Mouse (Mus musculus) CD4-positive helper T cell, adult 2 months (primary cell): Measurements from ENCODE around the gene Man2a1.

Source experiments
- DNase-seq: peaks from one replicate; pipeline ENCODE4 v3.0.0-alpha.2; 2012; ENCODE audit warnings: low read depth, missing footprints, low spot score

Man2a1 gene

DNA sequence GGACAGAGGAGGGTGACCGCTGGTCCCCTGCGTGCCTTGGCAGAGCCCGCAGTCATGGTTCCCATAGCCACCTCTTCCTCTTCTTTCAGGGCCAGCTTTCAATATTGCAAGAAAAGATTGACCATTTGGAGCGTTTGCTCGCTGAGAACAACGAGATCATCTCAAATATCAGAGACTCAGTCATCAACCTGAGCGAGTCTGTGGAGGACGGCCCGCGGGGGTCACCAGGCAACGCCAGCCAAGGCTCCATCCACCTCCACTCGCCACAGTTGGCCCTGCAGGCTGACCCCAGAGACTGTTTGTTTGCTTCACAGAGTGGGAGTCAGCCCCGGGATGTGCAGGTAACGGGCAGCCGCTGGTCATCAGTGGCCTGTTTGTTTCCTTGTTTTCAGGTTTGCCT, 23.9 kb downstream of the Man2a1 start:
- no peak for DNase-seq

DNA sequence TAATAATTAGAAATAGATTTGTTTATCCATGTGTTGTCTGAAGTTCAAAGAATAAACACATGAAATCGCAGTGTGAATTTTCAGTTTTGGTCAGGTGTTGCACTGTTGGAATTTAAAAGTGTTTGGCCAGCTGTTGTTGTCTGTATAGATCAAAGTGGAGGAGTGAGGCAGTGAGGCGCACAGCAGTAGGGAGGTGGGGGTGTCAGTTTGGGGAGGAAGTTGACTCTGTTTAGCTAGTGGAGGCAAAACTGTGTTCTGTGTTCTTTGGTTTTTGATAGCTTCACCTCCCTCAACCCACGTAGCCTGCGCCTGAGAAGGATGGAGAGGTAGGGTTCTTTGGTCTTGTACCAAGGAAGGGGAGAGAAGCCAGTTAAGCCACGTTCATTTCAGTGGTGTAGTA, 28.3 kb downstream of the Man2a1 start:
- DNase-seq: peak; percentile 32

DNA sequence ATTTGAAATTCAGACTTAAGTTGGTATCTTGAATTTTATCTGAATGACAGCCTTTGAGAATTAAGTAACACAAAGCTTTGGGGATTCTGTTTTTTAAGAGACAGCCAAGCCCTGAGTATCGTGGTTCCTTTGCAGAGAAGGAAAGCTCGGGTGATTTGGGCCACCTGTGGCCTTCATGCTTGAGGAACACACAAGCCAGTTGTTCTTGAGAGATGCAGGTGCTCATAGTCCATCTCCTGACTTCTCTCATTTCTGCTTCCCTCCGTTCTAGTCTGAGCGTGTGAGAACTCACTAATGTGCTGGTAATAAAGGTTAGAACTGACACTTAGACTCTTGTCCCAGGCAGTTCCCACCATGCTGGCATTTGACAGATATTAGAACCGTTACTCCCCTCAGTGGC, 28.9 kb downstream of the Man2a1 start:
- DNase-seq: no peak

DNA sequence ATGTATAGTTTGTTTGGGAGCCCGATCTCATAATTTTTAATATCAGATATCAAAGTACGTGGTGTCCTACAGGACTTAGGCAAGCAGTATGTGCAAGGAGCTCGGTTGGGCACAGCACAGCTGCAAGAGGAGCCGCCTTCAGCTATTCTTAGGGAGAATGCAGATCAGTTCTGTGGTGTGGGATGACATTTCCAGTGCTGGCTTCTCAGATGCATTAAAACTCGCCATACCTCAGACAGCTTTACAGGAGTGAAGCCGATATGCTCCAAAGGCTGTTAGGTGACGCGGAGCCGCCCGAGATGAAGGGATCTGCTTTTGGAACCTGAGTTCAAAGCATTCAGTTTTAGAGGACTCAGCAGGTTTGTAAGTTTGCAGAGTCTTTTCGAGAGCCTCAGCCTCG, 30.0 kb downstream of the Man2a1 start:
- DNase-seq: no peak

DNA sequence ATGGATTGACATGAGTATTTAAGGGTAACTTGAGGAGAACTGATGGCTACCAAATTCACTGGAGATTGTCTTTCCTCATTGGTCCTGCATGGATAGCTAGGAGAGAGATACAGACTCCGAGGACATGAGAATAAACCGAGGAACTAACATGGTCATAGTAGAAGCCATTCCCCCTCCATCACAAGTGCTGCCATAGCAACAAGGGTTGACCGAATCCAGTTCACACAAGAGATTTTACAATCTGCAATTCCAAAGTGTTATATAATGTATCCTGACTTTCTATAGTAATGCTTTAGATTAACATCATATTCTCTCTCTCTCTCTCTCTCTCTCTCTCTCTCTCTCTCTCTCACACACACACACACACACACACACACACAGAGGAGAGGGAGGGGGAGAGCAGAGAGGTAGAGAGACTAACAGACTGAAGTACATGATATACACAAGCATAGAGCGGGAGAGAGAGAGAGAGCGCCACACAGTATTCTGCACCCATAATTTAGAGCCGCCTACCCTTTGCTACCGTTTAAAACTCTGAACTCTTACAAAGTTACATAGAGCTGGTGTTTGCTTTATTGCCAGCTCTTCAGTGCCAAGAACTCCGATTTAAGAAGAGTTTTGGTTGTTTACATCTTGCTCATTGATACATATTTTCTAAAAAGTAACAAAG, 37.5 kb downstream of the Man2a1 start:
- DNase-seq: no peak

DNA sequence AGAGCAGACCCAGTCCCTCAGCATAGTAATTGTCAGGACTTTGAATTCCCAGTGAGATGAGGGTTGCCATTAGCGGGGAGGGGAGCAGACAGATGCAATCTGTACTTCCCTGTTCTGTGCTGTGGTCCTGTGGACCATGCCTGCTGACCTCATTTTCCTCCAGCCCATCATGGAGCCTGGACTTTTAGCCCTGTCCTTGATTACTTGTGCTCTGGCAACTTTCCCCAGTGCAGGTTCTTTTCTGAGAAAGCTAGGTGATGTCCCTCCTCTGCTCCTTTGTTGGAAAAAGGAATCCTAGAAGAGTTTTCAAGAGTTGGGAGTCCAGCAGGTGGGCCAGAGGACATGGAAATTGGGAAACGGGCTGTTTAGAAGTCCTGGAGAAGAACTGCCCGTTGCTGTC, 40.8 kb downstream of the Man2a1 start:
- DNase-seq: no peak

DNA sequence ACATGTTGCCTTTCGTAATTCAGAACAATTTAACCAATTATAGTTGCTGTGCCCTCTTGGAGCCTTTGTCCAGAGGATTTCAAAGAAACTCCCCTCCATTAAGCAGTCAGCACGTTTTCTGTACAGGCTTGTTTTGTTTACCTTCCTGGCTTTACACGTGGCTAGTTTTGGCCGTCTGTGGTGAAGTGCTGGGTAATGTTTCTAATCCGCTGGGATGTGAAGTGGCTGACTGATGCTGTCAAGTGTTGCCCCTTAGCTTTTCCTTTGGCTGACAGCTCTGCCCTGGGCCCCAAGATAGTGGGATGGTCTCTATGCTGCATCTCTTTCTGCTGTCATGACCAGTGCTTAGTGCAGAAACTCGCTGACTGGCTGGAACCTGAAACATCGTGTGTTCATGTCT, 43.1 kb downstream of the Man2a1 start:
- DNase-seq: no peak

DNA sequence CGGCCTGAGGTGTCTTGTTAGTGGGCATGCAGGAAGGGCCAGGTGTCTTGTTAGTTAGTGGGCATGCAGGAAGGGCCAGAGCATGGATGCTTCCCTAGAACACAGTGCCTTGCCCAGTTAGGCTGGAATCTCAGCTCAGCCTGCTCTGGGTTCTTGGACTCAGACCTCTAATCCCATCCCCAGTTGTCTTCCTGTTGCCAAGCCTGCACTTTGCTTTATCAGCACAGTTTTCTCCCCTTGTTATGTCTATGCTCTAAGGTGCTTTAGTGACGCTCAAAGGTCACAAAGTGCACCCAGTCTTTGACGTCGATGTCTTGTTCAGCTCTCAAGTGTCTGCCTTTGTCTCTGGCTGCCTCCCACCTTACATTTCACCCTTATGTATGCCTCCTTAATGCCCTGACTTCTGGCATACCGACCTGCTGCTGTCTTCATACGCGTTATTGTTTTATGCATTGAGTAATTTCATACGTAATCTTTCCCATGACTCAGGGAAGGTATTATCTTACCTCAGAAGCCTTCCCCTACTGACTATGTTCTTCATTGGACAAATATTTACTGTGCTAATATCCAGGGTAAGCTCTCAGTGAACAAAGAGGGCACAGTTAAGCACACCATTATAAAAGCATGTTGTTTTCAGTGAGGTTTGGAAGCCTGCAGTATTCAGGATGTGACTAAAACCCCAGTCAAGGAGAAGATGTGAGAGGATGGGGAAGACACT, 44.5 kb downstream of the Man2a1 start:
- no peak for DNase-seq

DNA sequence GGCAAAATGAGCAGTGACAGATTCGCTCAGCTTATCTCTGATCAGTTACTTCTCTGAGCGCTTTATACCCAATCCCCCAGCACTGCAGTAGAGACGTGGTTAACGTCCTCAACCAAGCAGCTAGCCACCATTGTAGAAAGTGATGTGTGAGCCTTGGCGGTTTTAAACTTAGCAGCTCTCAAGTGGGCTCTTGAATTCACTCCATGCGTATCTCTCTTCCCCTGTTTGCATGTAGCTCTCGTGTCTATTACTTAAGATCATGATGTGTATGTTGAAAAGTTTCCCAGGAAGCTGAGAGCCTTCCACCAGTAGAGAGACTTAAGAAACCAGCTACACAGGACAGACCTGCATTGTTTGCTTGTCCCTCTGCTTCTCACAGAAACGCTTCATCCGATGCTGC, 46.9 kb downstream of the Man2a1 start:
- DNase-seq: no peak

DNA sequence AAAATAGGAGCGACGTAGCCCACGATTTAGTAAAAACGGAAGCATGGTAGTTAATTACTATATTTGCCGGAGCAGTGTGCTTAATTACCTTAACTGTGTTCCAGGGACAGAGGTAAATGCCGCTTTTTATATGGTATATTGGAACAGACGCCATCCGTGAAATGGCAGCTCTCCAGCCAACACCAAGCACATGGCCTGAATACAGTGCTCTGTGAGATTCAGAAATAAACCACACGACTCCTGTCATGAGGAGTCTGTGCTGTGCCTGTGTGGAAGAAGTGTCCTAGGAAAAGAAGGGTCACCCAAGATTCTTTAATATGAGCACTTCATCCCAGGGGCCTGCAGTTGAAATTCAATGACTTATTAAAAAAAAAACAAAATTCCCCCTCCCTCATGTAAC, 50.2 kb downstream of the Man2a1 start:
- no peak for DNase-seq

DNA sequence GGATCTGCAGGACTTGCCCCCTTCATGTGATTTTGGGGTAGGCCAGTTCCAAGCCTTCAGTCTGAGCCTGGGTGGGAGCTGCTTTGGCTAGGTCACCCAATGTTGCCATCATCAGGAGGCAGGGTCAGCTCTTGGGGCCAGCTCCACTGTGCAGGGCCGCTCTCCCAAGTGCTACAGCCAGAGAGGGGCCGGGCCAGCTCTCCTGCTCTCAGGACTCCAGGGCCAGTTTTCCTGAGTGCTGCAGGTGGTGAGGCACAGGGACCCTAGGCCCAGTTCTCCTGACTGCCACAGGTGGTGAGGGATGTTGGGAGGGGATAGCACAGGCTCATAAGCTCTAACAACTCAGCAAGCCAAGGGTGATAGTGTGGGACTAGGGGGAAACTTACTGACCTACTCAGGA, 53.1 kb downstream of the Man2a1 start:
- no peak for DNase-seq

DNA sequence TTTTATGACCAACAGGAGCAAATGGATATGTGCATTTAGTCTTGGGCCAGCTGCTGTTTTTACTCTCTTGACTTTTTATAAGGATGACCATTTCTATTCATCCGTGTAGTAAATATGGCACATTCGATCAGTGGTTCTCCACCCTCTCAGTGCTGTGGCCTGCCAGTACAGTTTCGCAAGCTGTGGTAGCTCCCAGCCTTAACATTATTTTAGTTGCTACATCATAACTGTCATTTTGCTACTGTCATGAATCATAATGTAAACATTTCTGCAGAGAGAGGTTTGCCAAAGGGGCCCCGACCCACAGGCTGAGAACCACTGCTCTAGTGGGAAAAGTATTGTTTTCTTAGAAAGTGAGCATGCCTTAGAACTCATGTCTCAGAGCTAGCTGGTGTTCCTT, 59.1 kb downstream of the Man2a1 start:
- DNase-seq: no peak

DNA sequence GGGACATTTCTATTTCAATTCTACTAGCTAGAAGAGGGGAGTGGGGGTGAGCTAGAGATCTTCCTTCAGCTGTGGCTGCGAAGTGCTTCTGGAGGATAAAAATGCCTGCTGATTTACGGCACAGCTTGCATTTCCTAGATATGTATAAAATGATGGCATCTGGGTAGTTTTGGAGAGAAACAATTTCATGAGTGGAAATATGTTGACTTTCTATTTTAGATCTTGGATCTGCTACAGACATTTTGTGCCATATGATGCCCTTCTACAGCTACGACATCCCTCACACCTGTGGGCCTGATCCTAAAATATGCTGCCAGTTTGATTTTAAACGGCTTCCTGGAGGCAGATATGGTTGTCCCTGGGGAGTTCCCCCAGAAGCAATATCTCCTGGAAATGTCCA, 66.0 kb downstream of the Man2a1 start:
- DNase-seq: no peak

DNA sequence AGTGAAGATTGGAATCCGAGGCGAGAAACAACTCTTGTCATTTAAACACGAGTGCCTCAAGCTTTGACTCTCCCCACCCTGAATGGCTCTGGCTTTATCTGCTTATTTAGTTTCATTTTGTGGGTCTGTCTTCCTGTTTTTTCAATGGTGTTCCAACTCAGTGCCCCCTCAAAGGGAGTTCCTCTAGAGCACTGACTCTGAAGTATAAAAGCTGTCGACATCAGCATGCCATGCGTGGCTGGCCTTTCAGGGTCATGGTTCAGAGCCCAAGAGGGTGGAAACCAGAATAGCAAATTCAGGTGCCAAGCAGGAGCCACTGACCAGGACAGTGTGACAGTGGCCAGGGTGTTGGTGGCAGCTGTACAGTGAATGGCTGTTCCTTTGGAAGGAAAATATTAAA, 68.0 kb downstream of the Man2a1 start:
- DNase-seq: no peak

DNA sequence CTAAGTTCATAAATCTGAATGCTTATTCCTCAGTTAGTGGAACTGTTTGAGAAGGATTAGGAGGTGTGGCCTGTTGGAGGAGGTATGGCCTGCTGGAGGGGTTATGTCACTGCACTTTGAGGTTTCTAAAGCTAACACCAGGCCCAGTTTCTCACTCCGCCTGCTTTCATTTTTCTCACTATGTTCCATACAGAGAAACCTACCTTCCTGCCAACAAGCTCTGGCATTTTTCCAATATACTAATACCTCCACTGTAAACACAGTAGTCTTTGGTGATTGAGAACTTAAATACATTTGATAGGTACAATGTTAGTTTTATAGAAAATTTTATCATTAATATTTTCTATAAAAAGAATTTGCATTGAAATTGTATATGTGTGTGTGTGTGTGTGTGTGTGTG, 73.9 kb downstream of the Man2a1 start:
- no peak for DNase-seq

DNA sequence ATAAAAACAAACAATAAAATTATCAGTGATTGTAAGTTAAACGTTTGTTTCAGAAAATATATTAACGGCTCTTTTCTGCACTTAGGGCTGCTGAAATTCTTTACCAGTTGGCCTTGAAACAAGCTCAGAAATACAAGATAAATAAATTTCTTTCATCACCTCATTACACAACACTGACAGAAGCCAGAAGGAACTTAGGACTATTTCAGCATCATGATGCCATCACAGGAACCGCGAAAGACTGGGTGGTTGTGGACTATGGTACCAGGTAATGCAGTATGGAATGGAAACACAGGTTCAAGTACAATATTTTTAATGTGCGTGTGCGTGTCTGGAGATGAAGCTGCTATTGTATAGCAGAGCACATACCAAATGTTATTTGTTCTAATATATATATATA, 74.4 kb downstream of the Man2a1 start:
- DNase-seq: no peak

DNA sequence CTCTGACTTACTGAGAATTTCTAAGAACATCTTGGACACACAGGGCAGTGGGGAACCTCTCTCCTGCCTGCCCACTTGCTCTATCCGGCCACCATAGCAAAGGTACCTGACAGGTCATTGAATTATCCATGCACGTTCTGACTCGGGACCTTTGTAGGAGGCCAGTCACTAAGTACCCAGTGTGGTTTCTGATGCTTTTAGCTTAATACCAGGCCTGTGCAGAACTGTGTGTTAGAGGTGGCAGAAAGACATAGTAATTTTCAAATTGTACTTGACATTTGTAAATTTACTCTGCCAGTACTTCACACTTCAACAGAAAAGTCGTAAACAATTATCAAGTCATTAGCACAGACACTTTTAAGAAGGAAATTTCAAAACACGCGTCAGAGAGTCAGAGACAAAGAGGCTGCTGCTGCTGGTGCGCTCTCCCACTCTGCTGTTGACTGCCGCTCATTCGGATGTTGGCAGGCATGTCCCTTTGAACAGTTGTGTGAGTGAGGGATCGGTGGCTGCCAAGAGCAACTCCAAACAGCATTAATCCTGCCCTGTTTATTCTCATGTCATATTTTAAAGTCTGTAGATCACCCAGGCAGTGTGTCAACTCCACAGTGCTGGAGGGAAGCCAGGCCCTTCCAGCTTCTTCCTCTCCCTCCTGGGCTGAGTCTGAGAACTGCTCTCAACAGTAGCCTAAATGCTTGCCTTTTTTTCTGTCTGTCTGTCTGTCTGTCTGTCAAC, 76.4 kb downstream of the Man2a1 start:
- no peak for DNase-seq

DNA sequence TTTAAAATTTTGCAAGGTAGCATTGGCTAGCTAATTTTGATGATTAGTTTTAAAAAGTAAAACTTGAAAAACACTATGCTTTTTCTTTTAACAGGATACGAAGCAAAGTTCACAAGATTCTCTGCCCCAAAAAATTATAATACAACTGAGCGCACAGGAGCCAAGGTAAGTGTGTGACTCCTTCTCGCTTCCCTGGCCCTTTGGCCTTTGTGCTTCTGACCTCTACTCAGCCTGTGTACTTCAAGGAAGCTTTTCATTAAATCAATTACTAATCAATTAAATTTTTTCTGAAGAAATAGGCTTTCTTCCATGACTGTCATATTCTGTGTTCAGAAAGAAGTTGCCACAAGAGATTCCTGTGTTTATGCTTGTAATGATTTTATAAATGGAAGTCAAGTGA, 80.9 kb downstream of the Man2a1 start:
- DNase-seq: no peak

DNA sequence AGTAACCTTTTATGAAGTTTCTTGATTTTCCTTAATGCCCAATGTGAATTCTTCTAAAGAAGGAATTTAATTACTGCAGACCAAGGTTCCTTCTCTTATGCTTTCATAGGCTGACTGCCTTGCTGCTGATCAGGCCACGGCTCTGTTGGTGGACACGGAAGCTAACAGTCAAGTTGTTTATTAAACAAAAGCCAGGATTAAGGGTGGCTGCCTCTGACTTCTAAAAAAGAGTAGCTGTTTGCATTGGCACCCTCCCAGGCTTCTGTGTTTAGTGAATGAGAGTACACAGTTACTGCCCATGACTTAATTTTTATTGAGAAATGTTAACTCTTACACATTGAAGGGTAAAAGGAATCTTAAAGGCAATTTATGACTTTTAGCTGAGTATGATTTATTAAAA, 81.4 kb downstream of the Man2a1 start:
- no peak for DNase-seq

DNA sequence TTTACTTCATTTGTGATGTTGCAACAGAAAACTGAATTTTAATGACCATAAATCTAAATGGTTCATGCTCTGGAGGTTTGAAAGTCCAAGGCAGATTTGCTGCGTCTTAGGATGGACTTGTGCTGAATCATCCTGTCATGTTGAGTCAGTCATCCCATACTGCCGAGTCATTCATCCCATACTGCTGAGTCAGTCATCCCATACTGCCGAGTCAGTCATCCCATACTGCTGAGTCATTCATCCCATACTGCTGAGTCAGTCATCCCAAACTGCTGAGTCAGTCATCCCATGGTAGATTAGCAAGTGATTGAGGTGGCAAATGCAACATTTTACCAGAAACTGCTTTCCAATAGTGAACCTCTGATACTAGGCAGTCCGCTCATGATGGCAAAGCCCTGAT, 83.6 kb downstream of the Man2a1 start:
- DNase-seq: no peak

DNA sequence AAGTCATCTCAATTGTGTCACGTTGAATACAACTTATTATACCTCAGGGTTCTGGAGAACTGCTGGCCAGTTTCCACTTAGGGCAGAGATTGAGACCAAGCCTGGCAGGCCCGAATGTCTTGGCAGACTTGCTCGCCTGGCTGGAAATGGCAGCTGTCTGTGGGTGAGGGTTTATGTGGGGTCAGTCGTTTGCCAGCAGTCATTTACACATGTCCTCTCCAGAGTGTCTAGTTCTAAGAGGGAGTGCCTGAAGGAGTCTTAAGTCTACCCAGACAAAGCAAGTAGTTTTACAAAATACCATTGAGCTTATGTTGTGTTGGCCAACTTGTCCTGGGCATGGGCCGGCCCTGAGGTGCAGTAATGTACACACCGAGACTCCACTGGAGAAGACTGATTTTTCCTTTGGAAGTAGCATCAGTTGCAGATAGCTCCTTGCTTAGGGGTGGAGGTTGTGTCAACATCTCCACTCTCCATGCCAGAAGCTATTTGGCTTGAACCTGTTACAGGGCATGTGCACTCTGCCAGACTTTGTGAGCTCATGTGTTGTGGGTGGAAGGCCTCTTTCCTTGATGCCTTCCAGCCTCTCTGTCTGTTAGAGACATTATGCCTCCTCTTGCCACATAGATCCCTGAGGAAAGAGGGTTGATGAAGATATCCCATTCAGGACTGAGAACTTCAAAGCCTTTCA, 84.8 kb downstream of the Man2a1 start:
- no peak for DNase-seq

DNA sequence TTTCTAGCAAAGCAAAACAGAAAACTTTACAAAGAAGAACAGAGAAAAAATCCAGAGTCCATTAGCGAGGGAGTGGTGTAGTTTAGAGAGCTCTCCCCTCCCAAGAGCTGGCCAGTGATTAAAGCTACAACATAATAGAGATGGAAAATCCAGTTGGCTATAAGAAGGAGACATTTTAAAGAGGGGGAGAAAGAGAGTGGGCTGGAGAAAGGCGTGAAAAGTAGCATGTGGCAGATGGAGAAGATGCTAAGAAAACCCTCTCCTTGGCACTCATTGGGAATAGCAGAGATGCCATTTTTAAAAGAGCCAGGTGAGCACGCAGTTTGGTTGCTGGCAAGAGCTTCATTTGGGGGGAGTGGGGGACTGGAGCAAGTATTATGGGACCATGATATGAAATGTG, 89.1 kb downstream of the Man2a1 start:
- DNase-seq: no peak
